Mouse (Mus musculus) kidney, postnatal 36 days (tissue): ENCODE data around the gene Dctn3.

Experiments
- DNase-seq, 2 experiments: peaks; one replicate each; pipeline ENCODE4 v3.0.0; 2021 to 2022; ENCODE audit warnings: mixed read lengths in 2 of 2

Gene Dctn3

GRCm38 (mm10) chr4:41670836-41671235 lies 52.1 kb downstream of the Dctn3 start:
- DNase-seq: no peak

- no peak for DNase-seq
Measured at GRCm38 (mm10) chr4:41666646-41667045, 56.3 kb downstream of the Dctn3 start.

- peak; percentile 26 to 29 for DNase-seq
Measured at GRCm38 (mm10) chr4:41665009-41665675, 57.8 kb downstream of the Dctn3 start.
